Mouse (Mus musculus) CH12.LX (cell line): ENCODE results near the gene Gpd1l. TPM values are rescaled to one million over a fixed set of nuclear protein-coding genes. Genes with fewer than 3 reads are reported as not detected.

Experiments used
- DNase-seq: peaks from one replicate; pipeline ENCODE4 v3.0.0-alpha.2; 2013; ENCODE audit errors: extremely low read depth
- H3K27ac ChIP-seq: 2 replicates; pipeline ENCODE4 v1.5.1; 2012; ENCODE audit warnings: low read depth, mild to moderate bottlenecking, control low read depth, moderate library complexity; ENCODE audit not compliant: insufficient read depth
- H3K27me3 ChIP-seq: replicated peaks from 2 replicates; pipeline ENCODE3; 2012; ENCODE audit warnings: inconsistent platforms
- H3K36me3 ChIP-seq, 2 experiments: replicated peaks in 1 of 2; 2 replicates each; pipeline versions ENCODE3 to v1.6.1; 2012; ENCODE audit warnings: inconsistent platforms in 1 of 2, low read length in 1 of 2, mild to moderate bottlenecking in 1 of 2, mixed read lengths in 1 of 2, moderate library complexity in 1 of 2; ENCODE audit not compliant: control insufficient read depth in 1 of 2, insufficient read depth in 1 of 2
- H3K4me1 ChIP-seq, 2 experiments: 2 replicates each; pipeline ENCODE4 v1.6.1; 2012; ENCODE audit warnings: inconsistent platforms in 1 of 2, moderate library complexity in 1 of 2; ENCODE audit not compliant: insufficient read depth in 2 of 2, control insufficient read depth in 1 of 2
- H3K4me2 ChIP-seq: 2 replicates; pipeline ENCODE4 v1.6.1; 2012; ENCODE audit warnings: low read depth, mild to moderate bottlenecking, control low read depth; ENCODE audit not compliant: poor library complexity, insufficient read depth, severe bottlenecking
- H3K4me3 ChIP-seq, 3 experiments: fragments of 150-350 bp in 1 of 3; sonication (generic) in 1 of 3; replicated peaks in 1 of 3; 2 replicates each; pipeline versions ENCODE3 to v1.5.1; 2011 to 2012; ENCODE audit warnings: low read depth in 2 of 3, low read length in 2 of 3, mild to moderate bottlenecking in 2 of 3, moderate library complexity in 2 of 3, control low read depth in 1 of 3, improper control_type of control experiment in 1 of 3, inconsistent platforms in 1 of 3, mixed read lengths in 1 of 3; ENCODE audit not compliant: poor library complexity in 1 of 3
- H3K79me2 ChIP-seq: replicated peaks from 2 replicates; pipeline ENCODE4 v1.6.1; 2012; ENCODE audit warnings: mild to moderate bottlenecking, moderate library complexity; ENCODE audit not compliant: control insufficient read depth, poor library complexity, insufficient read depth, severe bottlenecking; ENCODE audit errors: extremely low read depth
- H3K9ac ChIP-seq: 2 replicates; pipeline ENCODE4 v1.6.1; 2012; ENCODE audit warnings: low read depth, mild to moderate bottlenecking, control low read depth, moderate library complexity; ENCODE audit not compliant: insufficient read depth
- H3K9me3 ChIP-seq: replicated peaks from 2 replicates; pipeline ENCODE3; 2012; ENCODE audit warnings: low read length, inconsistent platforms, mixed read lengths
- CTCF ChIP-seq, 2 experiments: IDR thresholded peaks in 1 of 2; conservative IDR thresholded peaks in 1 of 2; 2 replicates each; pipeline ENCODE4 v1.5.1; 2011 to 2012; ENCODE audit warnings: low read depth in 2 of 2, low read length in 2 of 2, improper control_type of control experiment in 1 of 2, inconsistent platforms in 1 of 2, mild to moderate bottlenecking in 1 of 2, moderate library complexity in 1 of 2
- ETS1 ChIP-seq: conservative IDR thresholded peaks from 2 replicates; pipeline ENCODE4 v1.6.1; 2012; ENCODE audit warnings: low read depth, mild to moderate bottlenecking, inconsistent platforms, low read length, improper control_type of control experiment, moderate library complexity
- HCFC1 ChIP-seq: IDR thresholded peaks from 2 replicates; pipeline ENCODE4 v1.6.1; 2012; ENCODE audit warnings: low read depth, mild to moderate bottlenecking, inconsistent platforms, low read length, improper control_type of control experiment
- JUN ChIP-seq: IDR thresholded peaks from 2 replicates; pipeline ENCODE4 v1.6.1; 2011; ENCODE audit warnings: low read depth, mild to moderate bottlenecking, low read length, improper control_type of control experiment, moderate library complexity; ENCODE audit not compliant: insufficient read depth
- NELFE ChIP-seq: IDR thresholded peaks from 2 replicates; pipeline ENCODE4 v1.6.1; 2011; ENCODE audit warnings: low read depth, low read length, improper control_type of control experiment
- NRF1 ChIP-seq: IDR thresholded peaks from 2 replicates; pipeline ENCODE4 v1.6.1; 2014; ENCODE audit warnings: low read depth, mild to moderate bottlenecking, inconsistent platforms, low read length, improper control_type of control experiment, moderate library complexity
- PAX5 ChIP-seq: IDR thresholded peaks from 2 replicates; pipeline ENCODE4 v1.6.1; 2012; ENCODE audit warnings: low read length, inconsistent platforms, mixed read lengths
- SMC3 ChIP-seq: IDR thresholded peaks from 2 replicates; pipeline ENCODE4 v1.6.1; 2011; ENCODE audit warnings: low read depth, low read length, improper control_type of control experiment
- USF1 ChIP-seq: IDR thresholded peaks from 2 replicates; pipeline ENCODE4 v1.6.1; 2014; ENCODE audit warnings: low read depth, mild to moderate bottlenecking, inconsistent platforms, low read length, improper control_type of control experiment
- USF2 ChIP-seq: conservative IDR thresholded peaks from 2 replicates; pipeline ENCODE4 v1.6.1; 2011; ENCODE audit warnings: low read depth, low read length, improper control_type of control experiment
- dilution Hi-C: fragments of 300-500 bp; cut with MboI; formaldehyde crosslinking; loops from 2 replicates; pipeline ENCODE4 v1.14.3; 2020; ENCODE audit warnings: low sequenced_read_pairs; ENCODE audit not compliant: extremely low pct_unique_long_range_greater_than_20kb, extremely low pct_ligation_motif_present
- in situ Hi-C: fragments of 300-500 bp; cut with MboI; formaldehyde crosslinking; loops from 3 replicates; pipeline ENCODE4 v1.14.3; 2019; ENCODE audit warnings: low sequenced_read_pairs, low pct_ligation_motif_present, low pct_unique_long_range_greater_than_20kb, mixed read lengths
- polyA plus RNA-seq: library from polyadenylated mRNA; unstranded; fragments of >175 nt; gene quantifications from 2 replicates; pipeline ENCODE4 v1.2.1, GENCODE M21; 2012; ENCODE audit warnings: low read depth; ENCODE audit not compliant: insufficient read length
- total RNA-seq, 2 experiments: library from RNA; depleted of rRNA; stranded (reverse); fragments of 300-350 nt in 1 of 2; fragments of >200 nt in 1 of 2; gene quantifications; 2 replicates each; pipeline ENCODE4 v1.2.3; 2012 to 2014

The Gpd1l gene
- total and polyA plus RNA-seq, 3 experiments, result 4.6 to 7.4 (median 5.8) TPM

DNA sequence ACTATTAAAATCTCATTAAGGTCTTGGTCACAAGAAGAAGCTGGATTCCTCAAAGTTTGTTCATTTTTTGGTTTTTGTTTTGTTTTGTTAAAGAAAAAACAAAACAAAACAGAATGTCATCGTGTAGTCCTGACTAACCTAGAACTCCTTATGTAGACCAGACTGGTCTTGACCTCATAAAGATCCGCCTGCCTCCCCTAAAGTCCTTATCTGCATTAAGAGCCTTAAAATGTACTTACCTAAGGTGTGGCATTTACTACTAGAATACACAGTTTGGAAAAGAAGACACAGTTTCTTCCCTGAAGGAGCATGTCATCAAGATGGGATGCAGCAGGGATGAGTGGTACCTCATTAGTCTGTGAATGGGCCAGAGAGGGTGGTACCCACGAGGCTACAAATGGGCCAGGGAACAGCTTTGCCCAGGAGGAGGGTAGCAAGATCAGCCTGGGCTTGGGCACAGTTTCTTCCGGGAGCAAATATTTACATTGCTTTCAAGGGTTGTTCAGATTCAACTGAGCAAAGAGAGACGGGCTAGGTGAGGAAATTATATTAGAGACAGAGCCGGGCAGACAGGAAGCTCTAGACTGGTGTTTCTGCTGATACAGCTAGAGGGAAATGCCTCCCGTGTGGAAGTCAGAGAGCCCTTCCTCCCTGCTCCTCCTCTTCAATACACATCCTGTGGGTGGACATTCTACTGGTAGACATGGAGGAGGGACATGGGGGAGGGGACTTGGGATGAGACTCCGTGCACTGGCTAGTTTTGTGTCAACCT is 82.2 kb downstream of the Gpd1l start:
- no peak overlapping the region for H3K9ac ChIP-seq
- no peak overlapping the region for H3K27ac ChIP-seq
- H3K36me3 ChIP-seq, result no peaks in the 10 kb centered on the region
- H3K4me3 ChIP-seq, result no peak overlapping the region
- dilution Hi-C loops, result no loop called here
- no peaks in the 10 kb centered on the region for H3K9me3 ChIP-seq
- H3K4me2 ChIP-seq, result no peak overlapping the region
- peaks cover 11% of the 10 kb centered on the region for H3K27me3 ChIP-seq
- in situ Hi-C loops, result no loop called here
- no peak for DNase-seq
- H3K79me2 ChIP-seq, result no peaks in the 10 kb centered on the region
- no peak for TF ChIP-seq USF2
- TF ChIP-seq USF1, result no peak
- TF ChIP-seq JUN, result no peak
- no peak for TF ChIP-seq ETS1
- no peak for TF ChIP-seq CTCF (conservative IDR thresholded peaks at IDR 0.05 in 1 of 2, IDR thresholded peaks at IDR 0.05 in 1 of 2; ENCODE audit: low read depth in 2 of 2, low read length in 2 of 2)
- no peak for TF ChIP-seq NRF1
- TF ChIP-seq PAX5, result no peak
- TF ChIP-seq HCFC1, result no peak
- no peak for TF ChIP-seq NELFE
- no peak for TF ChIP-seq SMC3
- H3K4me1 ChIP-seq, result peaks cover 0 to 2% of the 10 kb centered on the region in 2 experiments; a peak in 1 of 4 replicates

Other genes starting within 250 kb of the Gpd1l start
- 36.3 and 43.6 TPM in 2 replicates for gene Dync1li1, start 245.2 kb downstream of the Gpd1l start, total RNA-seq (2012; rRNA removed)
- 57.0 and 63.5 TPM in 2 replicates for gene Dync1li1, start 245.2 kb downstream of the Gpd1l start, total RNA-seq (2014; rRNA removed)
- gene Dync1li1, start 245.2 kb downstream of the Gpd1l start, polyA plus RNA-seq, result 38.1 and 39.0 TPM in 2 replicates
- 30.1 and 31.9 TPM in 2 replicates for gene Cmtm6, start 202.9 kb downstream of the Gpd1l start, total RNA-seq (2012; rRNA removed)
- 39.2 and 39.5 TPM in 2 replicates for gene Cmtm6, start 202.9 kb downstream of the Gpd1l start, total RNA-seq (2014; rRNA removed)
- gene Cmtm6, start 202.9 kb downstream of the Gpd1l start, polyA plus RNA-seq, result 38.0 and 38.5 TPM in 2 replicates
- gene Cmtm7, start 152.1 kb downstream of the Gpd1l start, total RNA-seq (2012; rRNA removed), result 73.1 and 80.8 TPM in 2 replicates
- 37.6 and 46.0 TPM in 2 replicates for gene Cmtm7, start 152.1 kb downstream of the Gpd1l start, total RNA-seq (2014; rRNA removed)
- gene Cmtm7, start 152.1 kb downstream of the Gpd1l start, polyA plus RNA-seq, result 38.2 and 45.5 TPM in 2 replicates
- 1.8 and 2.7 TPM in 2 replicates for gene Cmtm8, start 89.8 kb downstream of the Gpd1l start, total RNA-seq (2012; rRNA removed)
- 1.4 and 1.6 TPM in 2 replicates for gene Cmtm8, start 89.8 kb downstream of the Gpd1l start, total RNA-seq (2014; rRNA removed)
- 4.1 and 4.4 TPM in 2 replicates for gene Cmtm8, start 89.8 kb downstream of the Gpd1l start, polyA plus RNA-seq
- not detected in 2 replicates for gene Osbpl10, start 44.6 kb upstream of the Gpd1l start, total RNA-seq (2012; rRNA removed)
- gene Osbpl10, start 44.6 kb upstream of the Gpd1l start, total RNA-seq (2014; rRNA removed), result not detected in 2 replicates
- gene Osbpl10, start 44.6 kb upstream of the Gpd1l start, polyA plus RNA-seq, result 0.19 TPM in 1 of 2 replicates, not detected in the other
- gene Rps27rt, start 48.8 kb upstream of the Gpd1l start, total RNA-seq (2012; rRNA removed), result 132 and 180 TPM in 2 replicates
- gene Rps27rt, start 48.8 kb upstream of the Gpd1l start, total RNA-seq (2014; rRNA removed), result 418 and 455 TPM in 2 replicates
- 107 and 121 TPM in 2 replicates for gene Rps27rt, start 48.8 kb upstream of the Gpd1l start, polyA plus RNA-seq